Mouse (Mus musculus) monocyte, adult 5-6 weeks (primary cell): ENCODE results near the gene Efcab3. TPM values are rescaled to one million over a fixed set of nuclear protein-coding genes. Genes with fewer than 3 reads are reported as not detected.

Experiments
- ATAC-seq: fragments of 153-309, 156-312 bp; replicated peaks from 2 replicates; pipeline ENCODE4 v1.8.0; 2017; ENCODE audit warnings: mild to moderate bottlenecking; ENCODE audit not compliant: low TSS enrichment, insufficient number of reproducible peaks, severe bottlenecking, poor library complexity, low FRiP score
- total RNA-seq: library from RNA; stranded (forward); fragments of 200-1000, 200-491, 200-594 nt; gene quantifications from 3 replicates; pipeline ENCODE4 v1.2.3, GENCODE M21; 2017

The Efcab3 gene
- total RNA-seq, 1 experiment from 2014 or later, result not detected

DNA sequence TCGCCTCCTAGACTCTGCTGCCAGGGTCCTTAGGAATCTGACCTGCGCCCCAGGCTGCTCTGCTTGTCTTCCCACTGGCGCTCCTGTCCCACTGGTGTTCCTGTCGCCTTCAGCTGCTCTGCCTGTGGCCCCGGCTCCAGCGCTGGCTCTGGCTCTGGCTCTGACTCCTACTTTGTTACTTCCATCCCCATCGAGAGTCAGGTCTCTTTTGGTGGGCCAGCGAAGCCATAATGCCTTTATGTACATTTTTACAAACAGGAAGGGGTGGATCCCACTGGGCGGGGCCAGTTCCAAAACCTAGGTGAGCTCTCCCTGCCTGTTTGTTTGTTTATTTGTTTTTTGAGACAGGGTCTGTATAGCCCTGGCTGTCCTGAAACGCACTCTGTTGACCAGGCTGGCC is 103.4 kb downstream of the Efcab3 start:
- ATAC-seq, result no peak

Other genes with a start within 250 kb of the Efcab3 start
- 10.0 to 17.4 TPM (median 12.2 TPM) in 3 replicates for gene Mettl2, start 62.8 kb downstream of the Efcab3 start, total RNA-seq
- gene Gm10842, start 83.3 kb downstream of the Efcab3 start, total RNA-seq, result not detected in 3 replicates
- gene Tlk2, start 115.2 kb downstream of the Efcab3 start, total RNA-seq, result 121 to 139 TPM (median 122 TPM) in 3 replicates
- 0.11 to 0.58 TPM (median 0.38 TPM) in 3 replicates for gene Mrc2, start 229.1 kb downstream of the Efcab3 start, total RNA-seq